16 mouse cellular contexts compared by ENCODE assay signal in genomic region chr7:44439696-44440095, GRCm38 (mm10). TPM values are rescaled to one million over a fixed set of nuclear protein-coding genes. Genes with fewer than 3 reads are reported as not detected.
"Had no signal": no experiment of that assay in that cellular context is flagged by ENCODE, and none has a peak within 500 bp of the region (broad histone marks: within the 10 kb centered on the region; RNA-seq: fewer than 3 reads in every experiment).

No protein-coding gene starts in this region.

- H3K9ac ChIP-seq: liver, embryonic 15.5 days; stomach, embryonic 15.5 days had no signal

- H3K4me2 ChIP-seq: liver, embryonic 11.5 days; liver, embryonic 15.5 days; stomach, embryonic 15.5 days had no signal

- H3K27ac ChIP-seq: left cerebral cortex, adult 2 months; limb, embryonic 10.5 days; liver, embryonic 15.5 days; stomach, embryonic 15.5 days had no signal

- H3K4me1 ChIP-seq: stomach, embryonic 15.5 days had no signal

- ATAC-seq: lung, postnatal 0 days had no signal

- H3K9me3 ChIP-seq: limb, embryonic 10.5 days; liver, embryonic 15.5 days; stomach, embryonic 15.5 days had no signal

- H3K4me3 ChIP-seq: left cerebral cortex, adult 2 months; limb, embryonic 10.5 days; liver, embryonic 15.5 days; stomach, embryonic 15.5 days had no signal

- DNase-seq: kidney, postnatal 10 days; kidney, postnatal 4 days; lung, adult 2 months; lung, postnatal 36 days; right cerebral cortex, postnatal 14 days; thymus, adult 2 months; thymus, postnatal 25 days had no signal

- H3K36me3 ChIP-seq: limb, embryonic 10.5 days; liver, embryonic 15.5 days; stomach, embryonic 15.5 days had no signal

RNA-seq across cellular contexts. Expression of gene Lrrc4b, which starts 10.9 kb away (rescaled TPM):
- total RNA-seq: megakaryocyte progenitor cell, adult 5-6 weeks; monocyte, adult 5-6 weeks had no signal
- polyA plus RNA-seq: liver, embryonic 15.5 days had no signal

RNA-seq across cellular contexts. Expression of gene Aspdh, which starts 25.5 kb away (rescaled TPM):
- total RNA-seq: megakaryocyte progenitor cell, adult 5-6 weeks; monocyte, adult 5-6 weeks had no signal
- polyA plus RNA-seq: limb, embryonic 10.5 days; lung, postnatal 0 days; spleen, adult 2 months had no signal

RNA-seq across cellular contexts. Expression of gene 1700008O03Rik, which starts 54.1 kb away (rescaled TPM):
- total RNA-seq: monocyte, adult 5-6 weeks had no signal

RNA-seq across cellular contexts. Expression of gene Syt3, which starts 55.8 kb away (rescaled TPM):
- total RNA-seq: monocyte, adult 5-6 weeks had no signal
- polyA plus RNA-seq: liver, embryonic 15.5 days had no signal
